Mouse (Mus musculus): ENCODE results near the gene Stat1. TPM values are rescaled to one million over a fixed set of nuclear protein-coding genes. Genes with fewer than 3 reads are reported as not detected.

Gene Stat1
- polyA plus RNA-seq, 1 experiment = 8.1 TPM

- no peak overlapping the region for H3K4me3 ChIP-seq
- H3K4me2 ChIP-seq (ENCODE audit: low read depth) = no peak overlapping the region
- H3K36me3 ChIP-seq (ENCODE audit: control insufficient read depth, insufficient read depth) = peaks cover 11% of the 10 kb centered on the region
Observed at GRCm38 (mm10) chr1:52181994-52182393, 62.8 kb downstream of the Stat1 start.

DNA sequence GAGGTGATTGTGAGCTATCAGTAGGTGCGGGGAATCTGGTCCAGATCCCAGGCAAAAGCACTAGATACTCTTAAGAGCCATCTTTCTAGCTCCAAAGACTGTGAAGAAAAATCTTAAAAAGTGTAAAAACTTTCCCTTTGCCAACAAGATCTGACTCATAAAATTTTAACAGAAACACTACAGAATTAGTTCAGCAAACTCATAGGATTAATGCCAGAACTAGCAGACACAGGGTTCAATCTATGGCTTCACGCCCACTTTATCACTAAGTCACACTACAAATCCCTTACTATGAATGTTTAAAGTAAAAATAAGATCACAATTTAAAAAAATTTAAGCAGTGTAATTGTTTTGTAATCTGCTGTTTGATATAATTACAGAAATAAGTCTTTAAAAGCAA lies 63.8 kb downstream of the Stat1 start:
- no peak overlapping the region for H3K4me2 ChIP-seq (ENCODE audit: low read depth)
- H3K4me3 ChIP-seq = no peak overlapping the region
- peaks cover 12% of the 10 kb centered on the region for H3K36me3 ChIP-seq (ENCODE audit: control insufficient read depth, insufficient read depth)
- no peak overlapping the region for H3ac ChIP-seq (ENCODE audit: control insufficient read depth, insufficient read length)
- no peaks in the 10 kb centered on the region for H3K79me2 ChIP-seq (ENCODE audit: control insufficient read depth, insufficient read depth)
- no peaks in the 10 kb centered on the region for H3K27me3 ChIP-seq (ENCODE audit: control insufficient read depth, insufficient read depth, insufficient read length)
- TF ChIP-seq SRF (IDR thresholded peaks at IDR 0.05; ENCODE audit: control insufficient read depth, insufficient read length, low read depth) (no peak), TCF3 (IDR thresholded peaks at IDR 0.05; ENCODE audit: insufficient read length, low read depth) (no peak), TCF12 (IDR thresholded peaks at IDR 0.05; ENCODE audit: insufficient read depth, poor library complexity, severe bottlenecking) (no peak), MYOG (IDR thresholded peaks at IDR 0.05; ENCODE audit: control insufficient read depth in 1 of 3, insufficient read depth in 1 of 3, insufficient read length in 2 of 3, low read depth in 2 of 3) (no peak), POLR2A (IDR thresholded peaks at IDR 0.05; ENCODE audit: insufficient read length, low read depth) (no peak), USF1 (IDR thresholded peaks at IDR 0.05; ENCODE audit: low read depth) (no peak), MYOD1 (IDR thresholded peaks at IDR 0.05; ENCODE audit: control insufficient read depth in 1 of 3, insufficient read length in 2 of 3, low read depth in 2 of 3) (no peak), E2F4 (IDR thresholded peaks at IDR 0.05; ENCODE audit: insufficient read depth) (no peak), REST (IDR thresholded peaks at IDR 0.05; ENCODE audit: insufficient read depth, insufficient read length) (no peak), POLR2AphosphoS2 (IDR thresholded peaks at IDR 0.05; ENCODE audit: insufficient read length, low read depth) (no peak), MAX (IDR thresholded peaks at IDR 0.05; ENCODE audit: low read depth) (no peak), CEBPB (IDR thresholded peaks at IDR 0.05; ENCODE audit: insufficient read depth, poor library complexity, severe bottlenecking) (no peak)

More at GRCm38 (mm10) chr1:52181994-52182393, 62.8 kb downstream of the Stat1 start:
- Histone ChIP-seq H3ac (ENCODE audit: control insufficient read depth, insufficient read length) (no peak overlapping the region), H3K79me2 (ENCODE audit: control insufficient read depth, insufficient read depth) (no peaks in the 10 kb centered on the region), H3K27me3 (ENCODE audit: control insufficient read depth, insufficient read depth, insufficient read length) (no peaks in the 10 kb centered on the region)
- TF ChIP-seq MYOG (IDR thresholded peaks at IDR 0.05; ENCODE audit: control insufficient read depth in 1 of 3, insufficient read depth in 1 of 3, insufficient read length in 2 of 3, low read depth in 2 of 3) (no peak), REST (IDR thresholded peaks at IDR 0.05; ENCODE audit: insufficient read depth, insufficient read length) (no peak), POLR2A (IDR thresholded peaks at IDR 0.05; ENCODE audit: insufficient read length, low read depth) (no peak), MYOD1 (IDR thresholded peaks at IDR 0.05; ENCODE audit: control insufficient read depth in 1 of 3, insufficient read length in 2 of 3, low read depth in 2 of 3) (no peak), MAX (IDR thresholded peaks at IDR 0.05; ENCODE audit: low read depth) (no peak), E2F4 (IDR thresholded peaks at IDR 0.05; ENCODE audit: insufficient read depth) (no peak), TCF3 (IDR thresholded peaks at IDR 0.05; ENCODE audit: insufficient read length, low read depth) (no peak), CEBPB (IDR thresholded peaks at IDR 0.05; ENCODE audit: insufficient read depth, poor library complexity, severe bottlenecking) (no peak), TCF12 (IDR thresholded peaks at IDR 0.05; ENCODE audit: insufficient read depth, poor library complexity, severe bottlenecking) (no peak), SRF (IDR thresholded peaks at IDR 0.05; ENCODE audit: control insufficient read depth, insufficient read length, low read depth) (no peak), POLR2AphosphoS2 (IDR thresholded peaks at IDR 0.05; ENCODE audit: insufficient read length, low read depth) (no peak)

Other genes starting within 250 kb of the Stat1 start
- 7.1 TPM for gene Myo1b, start 203.4 kb upstream of the Stat1 start, polyA plus RNA-seq (2012; fragmentation: generic; extraction: Trizol)
- gene Stat4, start 132.3 kb upstream of the Stat1 start, polyA plus RNA-seq (2012; fragmentation: generic; extraction: Trizol) = not detected
- gene Gls, start 113.8 kb downstream of the Stat1 start, polyA plus RNA-seq (2012; fragmentation: generic; extraction: Trizol) = 15.1 TPM

Measured in myocyte (in vitro differentiated cells).